10 mouse cellular contexts compared by ENCODE assay signal in genomic region chr2:131910847-131911246, GRCm38 (mm10). TPM values are rescaled to one million over a fixed set of nuclear protein-coding genes. Genes with fewer than 3 reads are reported as not detected.
A peak's percentile ranks its signal among the peaks of the same experiment; 100 is the strongest.
DNase-seq lines count a peak whose midpoint lies in the region; ATAC-seq and TF ChIP-seq lines count a peak whose summit lies in the region.
"Had no signal": no experiment of that assay in that cellular context is flagged by ENCODE, and none has a peak within 500 bp of the region (broad histone marks: within the 10 kb centered on the region; RNA-seq: fewer than 3 reads in every experiment).

No protein-coding gene starts in this region.

- intact Hi-C loops in gastrocnemius, adult 2 months (cut with DNase I) = no loop called here

- H3K9ac ChIP-seq in neural tube, embryonic 11.5 days (ENCODE audit: low read length) = no peak overlapping the region
- peak overlapping the region; percentile 98 for H3K9ac ChIP-seq in liver, embryonic 14.5 days (replicated peaks)

- DNase-seq in gastrocnemius, adult 2 months = no peak
- DNase-seq in gastrocnemius, postnatal 10 days = no peak
- DNase-seq in neural tube, embryonic 11.5 days (ENCODE audit: low spot score) = no peak
- DNase-seq in neural tube, embryonic 10.5 days (ENCODE audit: extremely low spot score, low spot score) = no peak
- no peak for DNase-seq in liver, embryonic 14.5 days (ENCODE audit: low read depth in 3 of 3, low spot score in 3 of 3)
- no peak for DNase-seq in adrenal gland, adult 2 months
- no peak for DNase-seq in spleen, adult 12 weeks (ENCODE audit: low spot score)

- no peaks in the 10 kb centered on the region for H3K27me3 ChIP-seq in neural tube, embryonic 11.5 days (ENCODE audit: control insufficient read depth, insufficient read depth, low read length)
- H3K27me3 ChIP-seq in liver, embryonic 14.5 days (ENCODE audit: control insufficient read depth, insufficient read depth, low read length) = no peaks in the 10 kb centered on the region

- no peaks in the 10 kb centered on the region for H3K9me3 ChIP-seq in neural tube, embryonic 11.5 days (ENCODE audit: control insufficient read depth, low read length)
- H3K9me3 ChIP-seq in liver, embryonic 14.5 days (ENCODE audit: control insufficient read depth, low read length) = no peaks in the 10 kb centered on the region

- H3K4me3 ChIP-seq in gastrocnemius, adult 2 months = peak overlapping the region; percentile 79
- H3K4me3 ChIP-seq in neural tube, embryonic 11.5 days (ENCODE audit: low read depth, low read length) = peak overlapping the region; percentile 72
- H3K4me3 ChIP-seq in liver, embryonic 14.5 days (ENCODE audit: insufficient read depth in 1 of 2, low read depth in 2 of 2, low read length in 2 of 2) = peak overlapping the region; percentile 47 to 96

- no peaks in the 10 kb centered on the region for H3K4me1 ChIP-seq in neural tube, embryonic 11.5 days (ENCODE audit: control insufficient read depth, insufficient read depth, low read length)
- peaks cover 14 to 23% of the 10 kb centered on the region in 2 experiments for H3K4me1 ChIP-seq in liver, embryonic 14.5 days (replicated peaks; ENCODE audit: control insufficient read depth in 2 of 2, insufficient read depth in 2 of 2, low read length in 1 of 2)

- no peak for TF ChIP-seq EP300 in liver, embryonic 14.5 days (IDR thresholded peaks at IDR 0.05; ENCODE audit: low read depth)

- 28% methylated on average over 2 of the region's 2 CpGs for WGBS in neural tube, embryonic 11.5 days
- 55% methylated on average over 2 of the region's 2 CpGs for WGBS in liver, embryonic 14.5 days (ENCODE audit: insufficient replicate concordance)

- H3K36me3 ChIP-seq in neural tube, embryonic 11.5 days (ENCODE audit: control insufficient read depth, insufficient read depth, low read length) = no peaks in the 10 kb centered on the region
- 0 out of 2 replicates have a peak, but pooled peaks cover 2% of the 10 kb centered on the region for H3K36me3 ChIP-seq in liver, embryonic 14.5 days (replicated peaks; ENCODE audit: control insufficient read depth, insufficient read depth, low read depth)

- H3K4me2 ChIP-seq in neural tube, embryonic 11.5 days (ENCODE audit: low read depth) = peak overlapping the region; percentile 76
- peak overlapping the region; percentile 81 for H3K4me2 ChIP-seq in liver, embryonic 14.5 days (ENCODE audit: low read depth)

- peak overlapping the region; percentile 95 for H3K27ac ChIP-seq in gastrocnemius, adult 2 months
- no peak overlapping the region; the same call in 1 of the 2 replicates for H3K27ac ChIP-seq in neural tube, embryonic 11.5 days (ENCODE audit: low read depth, low read length)
- H3K27ac ChIP-seq in liver, embryonic 14.5 days = no peak overlapping the region

- no peak for TF ChIP-seq CTCF in gastrocnemius, adult 2 months (IDR thresholded peaks at IDR 0.05)
- no peak for TF ChIP-seq CTCF in liver, embryonic 14.5 days (IDR thresholded peaks at IDR 0.05; ENCODE audit: low read depth)

- ATAC-seq in neural tube, embryonic 11.5 days (ENCODE audit: insufficient read depth, low FRiP score, low TSS enrichment) = no peak
- no peak for ATAC-seq in liver, embryonic 14.5 days (ENCODE audit: insufficient read depth)
- ATAC-seq in monocyte, adult 5-6 weeks (replicated peaks; ENCODE audit: insufficient number of reproducible peaks, low FRiP score, low TSS enrichment, poor library complexity, severe bottlenecking) = no peak

RNA-seq across cellular contexts. Expression of gene Prn, which starts 1.1 kb away (rescaled TPM):
- total RNA-seq in gastrocnemius, adult 2 months (2021) = under 1 TPM in 1 of 2 experiments, not detected in 1; 0.11 TPM
- total RNA-seq in gastrocnemius, postnatal 10 days (2021) = not detected
- 0.62 TPM in 1 of 2 replicates, not detected in the other for polyA plus RNA-seq in neural tube, embryonic 11.5 days (2014; fragmentation: Nextera tagmentation; extraction: Ambion mirVana)
- polyA plus RNA-seq in liver, embryonic 14.5 days (2012; rRNA removed) = not detected in 2 replicates
- not detected in 2 replicates for polyA plus RNA-seq in liver, embryonic 14.5 days (2014; fragmentation: Nextera tagmentation; extraction: Ambion mirVana)
- not detected for total RNA-seq in adrenal gland, adult 2 months (2021)
- polyA plus RNA-seq in adrenal gland, adult 2 months (2012; rRNA removed) = not detected in 2 replicates
- total RNA-seq in monocyte, adult 5-6 weeks (2017) = not detected in 3 replicates
- polyA plus RNA-seq: brain, embryonic 14.5 days; gonadal fat pad, adult 2 months had no signal

RNA-seq across cellular contexts. Expression of gene Prnp, which starts 1.1 kb away (rescaled TPM):
- total RNA-seq in gastrocnemius, adult 2 months (2021) = 10 to 100 TPM; 79.9 to 89.5 TPM
- total RNA-seq in gastrocnemius, postnatal 10 days (2021) = 10 to 100 TPM; 80.3 to 88.6 TPM
- 31.7 and 33.1 TPM in 2 replicates for polyA plus RNA-seq in neural tube, embryonic 11.5 days (2014; fragmentation: Nextera tagmentation; extraction: Ambion mirVana)
- polyA plus RNA-seq in liver, embryonic 14.5 days (2012; rRNA removed) = 12.5 and 15.6 TPM in 2 replicates
- 16.9 and 20.3 TPM in 2 replicates for polyA plus RNA-seq in liver, embryonic 14.5 days (2014; fragmentation: Nextera tagmentation; extraction: Ambion mirVana)
- 100 to 1,000 TPM in 1 of 2 experiments, 10 to 100 TPM in 1; 85.9 to 172 TPM for total RNA-seq in adrenal gland, adult 2 months (2021)
- polyA plus RNA-seq in adrenal gland, adult 2 months (2012; rRNA removed) = 46.8 and 49.2 TPM in 2 replicates
- total RNA-seq in monocyte, adult 5-6 weeks (2017) = 0.49 to 2.3 TPM (median 1.6 TPM) in 3 replicates

RNA-seq across cellular contexts. Expression of gene Prnd, which starts 39.8 kb away (rescaled TPM):
- total RNA-seq in gastrocnemius, adult 2 months (2021) = under 1 TPM; 0.08 to 0.15 TPM
- total RNA-seq in gastrocnemius, postnatal 10 days (2021) = 10 to 100 TPM; 32.9 to 48.1 TPM
- 6.2 and 8.5 TPM in 2 replicates for polyA plus RNA-seq in neural tube, embryonic 11.5 days (2014; fragmentation: Nextera tagmentation; extraction: Ambion mirVana)
- 0.16 and 0.21 TPM in 2 replicates for polyA plus RNA-seq in liver, embryonic 14.5 days (2012; rRNA removed)
- 0.11 TPM in 1 of 2 replicates, not detected in the other for polyA plus RNA-seq in liver, embryonic 14.5 days (2014; fragmentation: Nextera tagmentation; extraction: Ambion mirVana)
- total RNA-seq in adrenal gland, adult 2 months (2021) = not detected
- polyA plus RNA-seq in adrenal gland, adult 2 months (2012; rRNA removed) = 0.70 and 0.90 TPM in 2 replicates
- total RNA-seq in monocyte, adult 5-6 weeks (2017) = not detected in 3 replicates

RNA-seq across cellular contexts. Expression of gene Erv3, which starts 51.3 kb away (rescaled TPM):
- total RNA-seq in gastrocnemius, adult 2 months (2021) = not detected
- total RNA-seq in gastrocnemius, postnatal 10 days (2021) = not detected
- polyA plus RNA-seq in neural tube, embryonic 11.5 days (2014; fragmentation: Nextera tagmentation; extraction: Ambion mirVana) = not detected in 2 replicates
- 0.01 and 0.02 TPM in 2 replicates for polyA plus RNA-seq in liver, embryonic 14.5 days (2012; rRNA removed)
- polyA plus RNA-seq in liver, embryonic 14.5 days (2014; fragmentation: Nextera tagmentation; extraction: Ambion mirVana) = not detected in 2 replicates
- not detected for total RNA-seq in adrenal gland, adult 2 months (2021)
- polyA plus RNA-seq in adrenal gland, adult 2 months (2012; rRNA removed) = not detected in 2 replicates
- total RNA-seq in monocyte, adult 5-6 weeks (2017) = not detected in 3 replicates

Comparison
In these comparisons a context has a peak if more than half of its experiments do, and no peak if none do; other contexts are left out.
1. RNA of gene Prnd, which starts 39.8 kb away (total RNA-seq): 32.9 to 48.1 TPM in gastrocnemius, postnatal 10 days; 0.08 to 0.15 TPM in gastrocnemius, adult 2 months, not detected in adrenal gland, adult 2 months and not detected in monocyte, adult 5-6 weeks; every median in the first group is over 10 times any median in the second.
2. RNA of gene Prnp, which starts 1.1 kb away (total RNA-seq): 85.9 to 172 TPM in adrenal gland, adult 2 months, 79.9 to 89.5 TPM in gastrocnemius, adult 2 months and 80.3 to 88.6 TPM in gastrocnemius, postnatal 10 days; 0.49 to 2.3 TPM in monocyte, adult 5-6 weeks; every median in the first group is over 10 times any median in the second.
3. Peak in every context shown above with its lines, with median percentiles within 50 percentile points of each other: H3K4me3 ChIP-seq.